Mouse (Mus musculus): ENCODE measurements at regions not wholly inside any gene's neighbourhood (a gene's known extent, or its start where the extent isn't known, plus 50 kb on each side); places are given as distances from the start of the nearest gene placed in this dataset.

- no peak for TF ChIP-seq KAT2A (conservative IDR thresholded peaks at IDR 0.05; ENCODE audit: low read depth, low read length)
- TF ChIP-seq MAZ (IDR thresholded peaks at IDR 0.05; ENCODE audit: low read depth, low read length): no peak
Observed at GRCm38 (mm10) chr5:101169074-101169473, 323.6 kb downstream of the Gpat3 start.
